Mouse (Mus musculus) skeletal muscle tissue, adult 2 months (tissue): ENCODE results near the gene B3gnt7.

Source experiments
- DNase-seq: peaks from one replicate; pipeline ENCODE4 v3.0.0-alpha.2; 2012; ENCODE audit warnings: low read depth, low spot score

The B3gnt7 gene

DNA sequence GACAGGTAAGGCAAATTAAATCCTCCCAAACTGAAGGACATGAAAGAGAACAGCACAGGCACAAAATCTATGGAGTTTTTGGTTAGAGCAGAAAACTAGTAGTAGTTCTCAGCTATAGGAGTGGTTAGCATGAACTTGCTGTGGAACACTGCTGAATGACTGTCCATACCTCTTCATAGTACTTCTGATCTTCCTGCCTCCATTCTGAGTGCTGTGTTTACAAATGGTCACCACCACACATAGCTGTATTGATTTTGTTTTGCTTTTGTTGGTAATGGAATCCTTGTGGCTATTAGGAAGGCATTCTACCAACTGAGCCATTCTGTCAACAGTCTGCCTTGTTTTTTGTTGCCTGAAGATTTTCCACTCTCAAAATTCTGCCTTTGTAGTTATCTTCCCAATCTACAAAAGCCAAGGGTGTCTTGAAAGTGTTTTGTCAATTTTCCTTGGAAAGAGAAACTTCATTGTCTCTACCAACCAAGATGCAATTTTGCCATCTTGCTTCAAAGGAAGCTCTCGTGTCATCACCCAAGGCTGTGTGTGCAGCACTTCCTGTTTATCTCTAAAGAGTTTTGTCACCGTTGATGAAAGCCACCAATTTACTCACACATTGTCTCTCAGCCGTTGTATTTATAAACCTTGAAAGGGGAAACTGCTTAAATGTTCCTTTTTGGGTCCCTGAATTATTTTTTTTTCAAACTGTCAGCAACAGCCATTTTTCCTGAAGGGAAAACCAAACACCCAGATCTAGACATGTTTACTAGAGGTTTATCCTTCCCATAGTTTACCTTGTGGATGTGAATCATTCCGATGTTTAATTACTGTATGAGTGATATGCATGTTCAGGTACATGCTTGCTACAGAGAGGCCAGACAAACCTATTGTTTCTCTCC is 41.6 kb downstream of the B3gnt7 start:
- DNase-seq: no peak

- DNase-seq: no peak
Observed at GRCm38 (mm10) chr1:86345069-86345468, 42.4 kb downstream of the B3gnt7 start.

- DNase-seq: no peak
Observed at GRCm38 (mm10) chr1:86345956-86346355, 43.3 kb downstream of the B3gnt7 start.

DNA sequence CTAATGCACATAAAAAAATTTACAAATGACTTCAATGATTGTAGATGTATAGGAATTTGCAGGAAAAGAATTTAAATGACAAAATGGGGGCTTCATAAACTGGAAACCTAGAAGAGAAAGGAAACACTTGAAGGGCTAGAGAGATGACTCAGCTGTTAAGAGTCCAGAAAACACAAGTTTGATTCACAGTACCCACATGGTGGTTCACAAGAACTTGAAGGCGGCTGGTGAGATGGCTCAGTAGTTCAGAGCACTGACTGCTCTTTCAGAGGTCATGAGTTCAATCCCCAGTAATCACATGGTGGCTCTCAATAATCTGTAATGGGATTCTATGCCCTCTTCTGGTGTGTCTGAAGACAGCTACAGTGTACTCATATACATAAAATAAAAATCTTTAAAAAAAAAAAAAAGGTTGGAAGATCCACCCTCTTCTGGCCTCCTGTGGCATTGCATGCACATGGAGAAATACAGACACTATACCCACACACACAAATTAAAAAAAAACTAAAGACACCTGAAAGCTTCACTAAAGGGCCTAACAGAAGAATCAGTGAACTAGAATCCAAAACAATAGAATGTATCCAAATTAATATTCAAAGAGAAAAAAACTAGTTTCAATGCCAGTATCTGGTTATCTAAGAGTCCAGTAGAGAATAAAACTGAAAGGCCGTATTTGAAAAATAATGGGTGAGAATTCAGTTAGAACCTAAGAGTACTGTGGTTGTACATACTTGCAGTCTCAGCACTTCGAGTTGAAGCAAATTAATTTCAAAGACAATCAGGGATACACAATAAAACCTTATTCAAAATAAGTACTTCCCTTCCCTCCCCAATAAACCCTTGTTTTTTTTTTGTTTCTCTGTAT is 44.5 kb downstream of the B3gnt7 start:
- no peak for DNase-seq

DNA sequence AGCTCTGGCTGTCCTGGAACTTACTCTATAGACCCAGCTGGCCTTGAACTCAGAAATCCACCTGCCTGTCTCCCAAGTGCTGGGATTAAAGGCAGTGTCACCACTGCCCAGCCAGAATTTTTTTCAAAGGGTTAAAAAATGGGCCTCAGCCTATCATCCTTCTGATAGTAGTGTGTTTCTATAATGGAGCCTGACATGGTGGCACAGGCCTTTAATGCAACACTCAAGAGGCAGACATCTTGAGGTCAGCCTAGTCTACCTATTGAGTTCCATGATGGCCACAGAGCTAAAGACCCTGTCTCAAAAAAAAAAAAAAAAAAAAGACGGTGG is 45.0 kb downstream of the B3gnt7 start:
- no peak for DNase-seq

- no peak for DNase-seq
Observed at GRCm38 (mm10) chr1:86348083-86348482, 45.5 kb downstream of the B3gnt7 start.

DNA sequence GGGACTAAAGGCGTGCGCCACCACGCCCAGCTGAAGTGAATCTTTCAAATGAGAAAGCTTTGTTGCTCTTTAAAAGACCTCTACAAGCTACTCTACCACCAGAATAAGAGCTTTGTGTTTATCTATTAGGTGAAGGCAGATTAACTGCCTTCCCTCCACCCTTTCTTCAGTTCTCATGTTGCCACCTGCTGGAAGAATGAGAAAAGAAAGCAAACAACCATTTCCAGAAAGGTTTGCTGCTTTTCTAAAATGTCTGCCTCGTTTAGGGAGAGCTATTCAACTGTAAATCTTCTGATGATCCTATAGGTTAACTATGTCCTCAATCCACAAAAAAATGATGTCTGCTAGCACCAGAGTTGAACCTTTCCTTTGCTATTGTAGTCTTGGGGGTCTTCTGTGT is 46.2 kb downstream of the B3gnt7 start:
- no peak for DNase-seq

- no peak for DNase-seq
Observed at GRCm38 (mm10) chr1:86349201-86349600, 46.6 kb downstream of the B3gnt7 start.

DNA sequence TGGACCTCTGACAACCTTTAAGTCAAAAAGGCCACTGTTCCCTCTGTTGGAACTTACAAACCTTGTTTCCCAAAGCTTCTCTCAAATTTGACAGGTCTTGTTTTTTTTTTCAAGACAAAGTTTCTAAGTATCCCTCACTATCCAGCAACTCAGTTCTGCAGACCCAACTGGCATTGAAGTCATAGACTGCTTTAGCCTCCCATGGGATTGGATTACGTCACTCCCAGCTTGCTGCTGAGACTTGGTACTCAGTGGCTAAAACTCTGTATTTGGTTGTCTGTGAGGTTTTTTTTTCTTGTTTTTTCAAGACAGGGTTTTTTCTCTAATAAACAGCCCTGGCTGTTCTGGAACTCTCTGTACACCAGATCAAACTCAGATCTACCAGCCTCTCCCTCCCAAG is 47.1 kb downstream of the B3gnt7 start:
- no peak for DNase-seq

- no peak for DNase-seq
Observed at GRCm38 (mm10) chr1:86350576-86350975, 47.9 kb downstream of the B3gnt7 start.

DNA sequence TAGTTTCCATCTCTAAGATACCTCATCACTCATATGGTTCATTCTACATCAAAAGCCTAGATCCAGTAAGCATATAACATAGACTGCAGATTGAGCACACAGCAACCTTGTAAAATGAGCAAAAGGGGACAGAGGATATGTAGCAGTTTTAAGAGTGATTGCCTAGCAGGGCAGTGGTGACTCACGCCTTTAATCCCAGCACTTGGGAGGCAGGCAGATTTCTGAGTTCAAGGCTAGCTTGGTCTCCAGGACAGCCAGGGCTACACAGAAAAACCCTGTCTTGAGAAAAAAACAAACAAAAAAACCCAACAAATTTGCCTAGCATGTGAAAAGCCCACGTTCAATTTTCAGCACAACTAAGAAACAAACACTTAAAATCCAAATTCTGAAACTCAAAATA is 51.6 kb downstream of the B3gnt7 start:
- no peak for DNase-seq
